Mouse (Mus musculus) kidney, adult 2 months (tissue): ENCODE measurements at regions not wholly inside any gene's neighbourhood (a gene's known extent, or its start where the extent isn't known, plus 50 kb on each side); places are given as distances from the start of the nearest gene placed in this dataset.

Experiments used
- CTCF ChIP-seq: fragments of 200-500 bp; conservative IDR thresholded peaks from 2 replicates; pipeline ENCODE4 v1.5.1; 2011; ENCODE audit warnings: low read depth, mild to moderate bottlenecking, control low read depth, low read length, moderate library complexity, mixed read lengths; ENCODE audit not compliant: insufficient read depth, insufficient read length
- POLR2A ChIP-seq: fragments of 200-500 bp; IDR thresholded peaks from one replicate; pipeline ENCODE4 v1.6.1; 2011; ENCODE audit warnings: low read depth, low read length, control low read depth

GRCm38 (mm10) chr2:81182421-81182820, 565.4 kb downstream of the Nup35 start:
- no peak for TF ChIP-seq CTCF
- TF ChIP-seq POLR2A: no peak
